Mouse (Mus musculus) midbrain, embryonic 14.5 days (tissue): ENCODE results near the gene Usp34. TPM values are rescaled to one million over a fixed set of nuclear protein-coding genes. Genes with fewer than 3 reads are reported as not detected.
A peak's percentile ranks its signal among the peaks of the same experiment; 100 is the strongest.
"Not testable (repeated sequence)": the region's sequence is repeated elsewhere in the genome, so short reads cannot be mapped to it uniquely, and the experiment has no call there.

Source experiments
- ATAC-seq: fragments of 200-750 bp; cut with Nextera tagmentation; 2 replicates; pipeline ENCODE4 v1.8.0; 2017; ENCODE audit warnings: moderate number of reproducible peaks, moderate library complexity; ENCODE audit not compliant: low FRiP score, low TSS enrichment
- DNase-seq: peaks from one replicate; pipeline ENCODE4 v3.0.0-alpha.2; 2015
- H3K27ac ChIP-seq: fragments of 300-500 bp; sonication (generic); replicated peaks from 2 replicates; pipeline ENCODE4 v1.5.1; 2014; ENCODE audit warnings: mild to moderate bottlenecking, low read depth, low read length, moderate library complexity
- H3K27me3 ChIP-seq: fragments of 300-500 bp; sonication (generic); 2 replicates; pipeline ENCODE4 v1.6.1; 2014; ENCODE audit warnings: low read length, control low read depth, mixed read lengths; ENCODE audit not compliant: control insufficient read depth, insufficient read depth
- H3K36me3 ChIP-seq: fragments of 300-500 bp; sonication (generic); 2 replicates; pipeline ENCODE4 v1.6.1; 2014; ENCODE audit warnings: low read length, control low read depth; ENCODE audit not compliant: control insufficient read depth, insufficient read depth
- H3K4me1 ChIP-seq: fragments of 300-500 bp; sonication (generic); 2 replicates; pipeline ENCODE4 v1.6.1; 2014; ENCODE audit warnings: mild to moderate bottlenecking, antibody characterized with exemption, low read length, control low read depth; ENCODE audit not compliant: control insufficient read depth, insufficient read depth
- H3K4me2 ChIP-seq: fragments of 300-500 bp; sonication (generic); 2 replicates; pipeline ENCODE4 v1.6.1; 2014; ENCODE audit warnings: mild to moderate bottlenecking, low read length, moderate library complexity
- H3K4me3 ChIP-seq: fragments of 300-500 bp; sonication (generic); replicated peaks from 2 replicates; pipeline ENCODE4 v1.5.1; 2014; ENCODE audit warnings: low read depth, low read length
- H3K9ac ChIP-seq: fragments of 300-500 bp; sonication (generic); replicated peaks from 2 replicates; pipeline ENCODE4 v1.6.1; 2014; ENCODE audit warnings: mild to moderate bottlenecking, low read length, moderate library complexity
- H3K9me3 ChIP-seq: fragments of 300-500 bp; sonication (generic); 2 replicates; pipeline ENCODE4 v1.6.1; 2016; ENCODE audit warnings: low read length, control low read depth, mixed read lengths; ENCODE audit not compliant: control insufficient read depth
- WGBS: fragments of 180-500 bp; shearing (Covaris S2); extraction: QIAGEN DNeasy Blood & Tissue Kit; methylation state at CpG from one replicate; pipeline ENCODE4 v1.1.7; 2014; 5-methylcytosine and 5-hydroxymethylcytosine counted together
- polyA plus RNA-seq: library from polyadenylated mRNA; unstranded; fragments of >200 nt; fragmentation: Nextera tagmentation; extraction: Ambion mirVana; gene quantifications from 2 replicates; pipeline ENCODE4 v1.2.1, GENCODE M21; 2014

Gene Usp34
- polyA plus RNA-seq, 1 experiment from 2014 or later = 57.8 TPM

DNA sequence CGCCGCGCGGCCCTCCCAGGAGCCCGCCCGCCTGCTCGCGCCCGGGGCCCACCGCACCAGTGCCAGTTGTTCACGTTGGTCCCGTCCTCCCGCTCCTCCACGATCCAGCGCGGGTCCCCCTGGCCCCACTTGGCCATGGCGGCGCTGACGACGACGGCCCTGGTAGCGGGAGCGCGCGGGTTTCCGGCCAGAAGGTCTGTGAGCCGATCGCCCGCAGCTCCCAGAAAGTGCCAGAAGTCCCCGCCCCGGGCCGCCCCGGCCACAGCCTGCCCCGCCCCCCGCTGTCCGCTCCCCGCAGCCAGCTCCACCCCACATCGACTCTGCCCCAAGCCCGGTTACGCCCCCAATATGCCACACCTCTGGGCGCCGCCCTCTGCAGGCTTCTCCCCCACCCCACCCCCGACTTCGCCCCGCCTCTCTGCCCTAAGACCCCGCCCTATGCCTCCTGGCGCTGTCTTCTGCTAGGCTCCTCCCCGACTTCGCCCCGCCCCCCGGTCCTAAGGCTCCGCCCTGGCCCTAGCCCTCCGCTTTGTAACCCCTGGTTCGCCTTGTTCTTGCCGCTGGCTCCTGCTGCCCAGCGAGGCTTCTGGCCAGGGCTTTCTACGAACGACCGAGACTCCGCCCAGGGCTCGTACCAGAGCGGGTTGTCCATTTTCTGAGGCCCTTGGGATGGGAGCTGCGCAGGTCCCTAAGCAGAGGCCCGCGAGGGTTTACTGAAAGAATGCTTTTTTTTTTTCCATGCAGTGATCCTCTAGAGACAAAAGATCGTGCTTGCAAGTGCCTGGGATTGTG lies 191.2 kb downstream of the Usp34 start, which contains the start of gene Ahsa2:
TSS of gene Ahsa2 (minus strand) at position 313 of the 792 bp plus-strand sequence.
- peak within 1 kb of the TSS; percentile 83 for H3K4me3 ChIP-seq
- 1% methylated on average over 65 of the region's 66 CpGs for WGBS
- H3K9me3 ChIP-seq = no peaks in the 10 kb centered on the region
- peak within 1 kb of the TSS; percentile 88 for H3K4me2 ChIP-seq
- ATAC-seq (peak; percentile 95), DNase-seq (peak; percentile 97)
- no peaks in the 10 kb centered on the region for H3K27me3 ChIP-seq
- H3K9ac ChIP-seq = peak within 1 kb of the TSS; percentile 92
- peak within 1 kb of the TSS; percentile 97 for H3K27ac ChIP-seq
- peaks cover 21% of the 10 kb centered on the region for H3K4me1 ChIP-seq
- peaks cover 24% of the 10 kb centered on the region for H3K36me3 ChIP-seq

DNA sequence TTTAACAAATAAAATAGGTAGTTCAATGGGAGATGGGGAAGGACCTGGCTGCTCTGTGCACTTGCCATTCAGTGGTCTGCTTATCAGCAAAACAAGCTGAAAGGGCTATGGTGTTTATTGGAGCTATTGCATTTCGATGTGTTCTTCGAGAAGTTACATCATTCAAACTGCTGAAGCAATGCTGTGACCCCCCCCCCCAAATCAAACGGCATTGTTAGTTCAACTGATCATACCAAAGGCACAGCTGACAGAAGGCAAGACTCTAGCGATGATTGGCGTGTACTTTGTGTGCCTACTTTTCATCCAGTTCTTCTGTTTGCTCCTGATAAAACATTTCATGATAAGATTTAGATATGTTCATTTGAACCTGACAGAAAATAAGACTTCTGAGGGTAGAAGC lies 191.9 kb downstream of the Usp34 start:
- H3K9me3 ChIP-seq = no peaks in the 10 kb centered on the region
- H3K36me3 ChIP-seq = peaks cover 17% of the 10 kb centered on the region
- 37% methylated on average over 5 of the region's 5 CpGs for WGBS
- peak overlapping the region; percentile 97 for H3K27ac ChIP-seq
- ATAC-seq = no peak
- peak overlapping the region; percentile 59 for H3K9ac ChIP-seq
- H3K4me3 ChIP-seq = peak overlapping the region; percentile 83
- peak overlapping the region; percentile 88 for H3K4me2 ChIP-seq
- no peak for DNase-seq
- no peaks in the 10 kb centered on the region for H3K27me3 ChIP-seq
- H3K4me1 ChIP-seq = peaks cover 21% of the 10 kb centered on the region

GRCm38 (mm10) chr11:23504801-23505200 lies 198.1 kb downstream of the Usp34 start:
- not testable (repeated sequence) for H3K27me3 ChIP-seq, ATAC-seq, DNase-seq, H3K36me3 ChIP-seq, H3K9me3 ChIP-seq, H3K4me1 ChIP-seq, H3K4me3 ChIP-seq, H3K9ac ChIP-seq, H3K4me2 ChIP-seq, H3K27ac ChIP-seq
- WGBS = 83% methylated on average over 5 of the region's 5 CpGs

DNA sequence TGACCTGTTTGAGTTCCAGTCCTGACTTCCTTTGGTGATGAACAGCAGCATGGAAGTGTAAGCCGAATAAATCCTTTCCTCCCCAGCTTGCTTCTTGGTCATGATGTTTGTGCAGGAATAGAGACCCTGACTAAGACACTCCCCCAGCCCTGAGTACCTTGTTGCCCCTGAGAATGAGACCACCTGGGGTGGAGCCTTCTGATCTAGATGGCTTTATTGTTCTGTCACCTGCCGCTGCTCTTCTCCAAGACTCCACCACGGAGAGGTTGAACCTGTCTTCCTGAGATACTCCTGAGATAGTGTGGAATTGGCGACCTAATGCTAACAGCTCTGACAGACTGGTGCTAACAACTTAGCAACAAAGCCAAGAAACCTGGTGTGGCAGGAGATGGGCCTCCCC lies 208.1 kb downstream of the Usp34 start:
- H3K4me1 ChIP-seq, H3K9me3 ChIP-seq, H3K36me3 ChIP-seq, ATAC-seq, H3K27ac ChIP-seq, H3K27me3 ChIP-seq, H3K9ac ChIP-seq, DNase-seq, H3K4me3 ChIP-seq, H3K4me2 ChIP-seq: not testable (repeated sequence)
- 75% methylated on average over 4 of the region's 4 CpGs for WGBS

DNA sequence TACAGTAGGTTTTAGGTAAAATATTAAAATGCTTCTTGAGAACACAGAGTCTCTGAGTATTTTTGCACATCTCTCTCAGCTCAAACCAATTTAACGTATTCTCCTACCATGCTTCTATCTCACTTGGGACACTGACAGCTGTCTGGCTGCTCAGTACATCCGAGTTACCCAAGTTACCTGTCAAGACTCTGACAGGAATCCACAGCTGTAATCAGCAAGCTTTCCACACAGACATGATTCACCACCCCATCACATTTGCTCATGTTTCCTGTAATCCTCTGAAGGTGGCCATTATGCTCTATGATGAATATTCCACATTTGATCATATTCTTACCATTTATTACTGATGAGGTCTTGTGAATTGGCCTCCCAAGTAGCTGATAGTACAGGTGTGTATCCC lies 208.6 kb downstream of the Usp34 start:
- Histone ChIP-seq H3K36me3 (no peaks in the 10 kb centered on the region), H3K27me3 (no peaks in the 10 kb centered on the region), H3K4me2 (no peak overlapping the region), H3K4me3 (no peak overlapping the region), H3K9ac (no peak overlapping the region), H3K9me3 (no peaks in the 10 kb centered on the region), H3K27ac (no peak overlapping the region), H3K4me1 (no peaks in the 10 kb centered on the region)
- 76% methylated on average over 2 of the region's 2 CpGs for WGBS
- DNase-seq (no peak), ATAC-seq (no peak)

DNA sequence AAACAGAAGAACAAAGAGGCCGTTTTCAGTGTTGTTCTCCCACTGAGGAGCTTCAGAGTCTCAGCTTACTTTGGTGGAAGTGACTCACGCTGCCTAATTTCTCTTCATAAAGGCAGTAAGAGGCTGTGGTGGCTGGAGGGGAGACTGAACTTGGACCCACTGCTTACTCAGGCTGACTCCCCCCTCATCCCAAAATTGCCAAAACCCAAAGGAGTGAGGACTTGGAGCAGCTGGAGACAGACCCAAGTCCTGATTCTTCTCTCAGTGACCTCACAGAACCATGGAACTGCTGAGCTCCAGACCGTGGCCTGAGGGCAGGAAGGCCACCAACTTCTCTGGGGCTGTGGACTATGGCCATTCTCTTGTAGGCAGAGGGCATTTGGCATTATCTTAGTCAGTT lies 212.3 kb downstream of the Usp34 start:
- no peak overlapping the region for H3K4me2 ChIP-seq
- H3K27me3 ChIP-seq = no peaks in the 10 kb centered on the region
- H3K9ac ChIP-seq = no peak overlapping the region
- no peaks in the 10 kb centered on the region for H3K4me1 ChIP-seq
- H3K27ac ChIP-seq = no peak overlapping the region
- no peak overlapping the region for H3K4me3 ChIP-seq
- 81% methylated on average over 3 of the region's 3 CpGs for WGBS
- DNase-seq (no peak), ATAC-seq (no peak)
- H3K9me3 ChIP-seq = no peaks in the 10 kb centered on the region
- no peaks in the 10 kb centered on the region for H3K36me3 ChIP-seq

DNA sequence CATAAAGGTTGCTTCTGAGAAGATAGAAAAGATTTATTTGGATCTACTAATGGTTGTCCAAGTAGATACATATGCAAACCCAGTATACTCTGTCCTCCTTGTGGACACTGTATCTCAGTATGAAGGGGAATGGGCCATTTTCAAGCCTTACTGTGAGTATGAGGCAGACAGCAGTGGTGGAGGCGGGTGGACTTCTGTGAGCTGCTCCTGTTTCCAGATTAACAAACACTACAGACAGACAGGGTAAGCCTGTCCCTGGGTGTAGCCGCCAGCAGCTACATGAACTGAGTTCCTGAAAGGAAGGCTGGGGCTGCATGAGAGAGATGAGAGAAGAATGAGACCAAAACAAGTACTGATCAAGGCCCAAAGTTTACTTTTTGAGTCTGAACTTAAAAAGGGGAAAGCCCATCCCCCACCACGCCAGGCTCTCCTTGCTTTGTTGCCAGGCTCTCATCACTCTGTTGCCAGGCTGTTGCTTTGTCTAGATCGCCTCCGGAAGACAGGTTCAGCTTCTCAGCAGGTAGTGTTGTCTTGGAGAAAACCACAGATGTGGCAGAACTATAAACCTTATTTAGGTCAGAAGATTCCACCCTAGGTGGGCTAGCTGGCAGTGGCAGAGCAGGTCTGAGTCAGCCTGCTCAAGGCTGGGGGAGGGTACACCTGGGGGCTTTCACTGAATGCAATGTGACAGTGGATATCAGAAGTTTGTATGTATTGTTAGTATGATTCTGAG lies 213.9 kb downstream of the Usp34 start, which contains the start of gene 1700093K21Rik:
TSS of gene 1700093K21Rik (minus strand) at position 683 of the 733 bp plus-strand sequence.
- H3K36me3 ChIP-seq = no peaks in the 10 kb centered on the region
- no peak within 1 kb of the TSS for H3K27ac ChIP-seq
- no peaks in the 10 kb centered on the region for H3K4me1 ChIP-seq
- no peak for DNase-seq
- H3K4me2 ChIP-seq = no peak within 1 kb of the TSS
- no peaks in the 10 kb centered on the region for H3K27me3 ChIP-seq
- 22% methylated on average over 5 of the region's 5 CpGs for WGBS
- no peak within 1 kb of the TSS for H3K4me3 ChIP-seq
- ATAC-seq = no peak
- H3K9me3 ChIP-seq = no peaks in the 10 kb centered on the region
- H3K9ac ChIP-seq = no peak within 1 kb of the TSS

DNA sequence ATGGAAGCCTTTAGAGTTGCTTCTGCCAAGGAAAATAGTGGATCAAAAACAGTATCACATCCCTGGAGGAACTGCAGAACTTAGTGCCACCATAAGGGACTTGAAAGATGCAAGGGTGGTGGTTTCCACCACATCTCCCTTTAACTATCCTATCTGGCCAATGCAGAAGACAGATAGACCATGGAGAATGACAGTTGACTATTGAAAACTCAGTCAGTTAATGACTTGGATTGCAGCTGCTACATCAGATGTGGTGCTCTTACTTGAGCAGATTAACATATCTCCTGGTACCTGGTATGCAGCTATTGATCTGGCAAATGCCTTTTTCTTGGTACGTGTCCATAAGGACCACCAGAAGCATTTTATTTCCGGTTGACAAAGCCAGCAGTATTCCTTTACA lies 230.8 kb downstream of the Usp34 start:
- no peaks in the 10 kb centered on the region for H3K4me1 ChIP-seq
- H3K4me3 ChIP-seq = no peak overlapping the region
- no peaks in the 10 kb centered on the region for H3K36me3 ChIP-seq
- H3K9me3 ChIP-seq = no peaks in the 10 kb centered on the region
- no peak for DNase-seq
- H3K27me3 ChIP-seq = no peaks in the 10 kb centered on the region
- no peak for ATAC-seq
- H3K27ac ChIP-seq = no peak overlapping the region
- H3K4me2 ChIP-seq = no peak overlapping the region
- no peak overlapping the region for H3K9ac ChIP-seq
- WGBS = 82% methylated on average over 2 of the region's 2 CpGs
